Mouse (Mus musculus): ENCODE data around the gene Prkca. TPM values are rescaled to one million over a fixed set of nuclear protein-coding genes. Genes with fewer than 3 reads are reported as not detected.

The Prkca gene
- total and polyA plus RNA-seq, 3 experiments: 15.3 to 30.9 (median 19.9) TPM

DNA sequence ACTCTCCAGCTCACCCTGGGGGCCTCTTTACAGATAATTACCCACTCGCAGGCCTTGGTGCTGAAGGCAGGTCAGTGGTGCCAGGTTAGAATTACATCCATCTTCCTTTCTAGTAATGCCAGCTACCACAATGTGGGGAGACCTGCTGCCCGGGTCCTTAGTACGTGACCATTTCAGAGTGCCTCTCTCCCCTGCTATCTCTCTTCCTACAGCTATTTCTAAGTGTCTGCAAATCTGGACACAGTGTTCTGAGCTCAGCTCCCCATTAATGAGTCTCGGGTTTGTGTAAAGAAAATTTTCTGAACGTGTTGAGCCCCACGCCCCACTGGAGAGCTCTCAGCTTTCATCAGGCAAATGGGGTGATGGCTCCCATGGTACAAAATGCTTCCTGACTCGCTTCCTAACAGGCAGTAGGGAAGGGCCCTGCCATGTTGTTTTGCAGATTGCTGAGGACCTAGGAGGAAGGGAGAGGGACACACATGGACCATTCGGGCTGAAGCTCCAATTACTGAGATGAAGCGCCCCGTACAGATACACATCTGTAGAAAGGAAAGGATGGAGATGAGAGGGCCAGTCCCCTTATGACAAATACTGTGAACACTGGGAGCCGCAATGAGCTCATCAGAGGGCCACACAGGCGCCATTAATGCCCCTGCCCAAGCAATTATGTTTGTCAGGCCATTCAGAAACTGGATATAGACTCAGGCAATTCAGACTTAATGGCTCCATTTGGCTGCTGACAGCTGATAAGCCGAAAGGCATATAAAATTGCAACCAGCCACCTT, 386.0 kb downstream of the Prkca start:
- Histone ChIP-seq H3K9me3 (replicated peaks; ENCODE audit: insufficient read depth, low read length) (no peaks in the 10 kb centered on the region), H3K79me2 (ENCODE audit: control insufficient read depth, insufficient read depth, low read length, poor library complexity) (no peaks in the 10 kb centered on the region), H3K4me3 (ENCODE audit: control insufficient read depth in 1 of 2, insufficient read depth in 1 of 2, low read depth in 2 of 2, low read length in 2 of 2) (no peak overlapping the region), H3K27me3 (ENCODE audit: control insufficient read depth in 1 of 2, insufficient read depth in 2 of 2, low read length in 2 of 2) (no peaks in the 10 kb centered on the region), H3K27ac (ENCODE audit: control insufficient read depth, low read depth, low read length) (no peak overlapping the region), H3K9ac (ENCODE audit: control insufficient read depth, low read depth, low read length, poor library complexity, severe bottlenecking) (no peak overlapping the region), H3K4me1 (ENCODE audit: control insufficient read depth in 1 of 2, insufficient read depth in 2 of 2, low read length in 2 of 2) (peaks cover 0 to 5% of the 10 kb centered on the region in 2 experiments; a peak in 1 of 4 replicates), H3K36me3 (ENCODE audit: control insufficient read depth in 1 of 2, insufficient read depth in 2 of 2, low read length in 2 of 2) (no peaks in the 10 kb centered on the region; a peak in 1 of 4 replicates)
- TF ChIP-seq ELF1 (IDR thresholded peaks at IDR 0.05; ENCODE audit: low read depth, low read length): no peak
- TF ChIP-seq POLR2AphosphoS5 (IDR thresholded peaks at IDR 0.05; ENCODE audit: borderline replicate concordance, low read depth, low read length): no peak
- no peak for TF ChIP-seq NRF1 (IDR thresholded peaks at IDR 0.05; ENCODE audit: insufficient read depth, low read depth, low read length, poor library complexity, severe bottlenecking)
- no peak for TF ChIP-seq HCFC1 (IDR thresholded peaks at IDR 0.05; ENCODE audit: low read depth, low read length)
- TF ChIP-seq SMC3 (IDR thresholded peaks at IDR 0.05; ENCODE audit: low read depth, low read length): no peak
- no peak for TF ChIP-seq EP300 (IDR thresholded peaks at IDR 0.05; ENCODE audit: low read depth in 1 of 2, low read length in 2 of 2)
- no peak for TF ChIP-seq GABPA (IDR thresholded peaks at IDR 0.05; ENCODE audit: low read depth, low read length)
- no peak for DNase-seq (ENCODE audit: low read depth, low spot score)

DNA sequence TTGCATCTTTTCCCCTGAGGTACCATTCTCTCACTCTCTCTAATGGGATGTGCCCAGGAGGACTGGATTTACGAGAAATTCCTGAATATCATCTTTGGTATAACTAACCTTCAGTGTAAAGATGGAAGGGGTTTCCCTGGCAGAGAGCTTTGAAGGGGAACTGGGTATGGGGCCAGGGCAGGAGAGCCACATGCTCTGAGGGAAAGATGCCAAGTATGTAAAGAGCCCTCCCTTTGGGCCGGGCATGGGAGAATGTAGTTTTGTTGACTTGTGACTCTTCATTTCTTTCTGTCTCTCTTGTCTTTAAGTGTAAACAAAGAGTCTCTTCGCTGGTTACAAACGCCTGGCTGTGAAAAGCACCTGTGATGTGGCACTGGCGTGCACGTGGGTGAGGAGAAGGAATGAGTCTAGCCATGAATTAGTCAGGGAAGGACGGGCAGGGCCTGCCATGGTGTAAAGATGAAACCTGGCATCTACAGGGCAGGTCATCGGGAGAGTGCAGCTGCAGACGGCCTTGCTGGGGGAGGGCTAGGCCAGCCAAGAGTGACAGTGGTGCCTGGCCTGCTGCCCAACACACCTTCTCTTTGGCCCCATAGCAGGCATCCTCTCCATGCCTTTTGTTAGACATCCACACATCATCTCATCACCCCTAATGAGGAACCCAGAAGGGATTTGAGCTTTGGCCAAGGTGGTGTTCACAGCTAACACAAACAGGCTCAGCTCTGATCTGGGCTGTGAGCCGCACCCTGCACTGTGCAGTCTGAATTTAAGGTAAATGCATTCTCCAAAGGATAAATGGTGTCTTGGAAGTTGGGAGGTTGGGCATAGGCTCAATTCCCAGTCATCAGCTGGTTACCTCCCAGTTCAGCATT, 388.3 kb downstream of the Prkca start:
- Histone ChIP-seq H3K4me1 (ENCODE audit: control insufficient read depth in 1 of 2, insufficient read depth in 2 of 2, low read length in 2 of 2) (peaks cover 0 to 5% of the 10 kb centered on the region in 2 experiments; a peak in 1 of 4 replicates), H3K9me3 (replicated peaks; ENCODE audit: insufficient read depth, low read length) (no peaks in the 10 kb centered on the region), H3K4me3 (ENCODE audit: control insufficient read depth in 1 of 2, insufficient read depth in 1 of 2, low read depth in 2 of 2, low read length in 2 of 2) (no peak overlapping the region), H3K36me3 (ENCODE audit: control insufficient read depth in 1 of 2, insufficient read depth in 2 of 2, low read length in 2 of 2) (no peaks in the 10 kb centered on the region; a peak in 1 of 4 replicates), H3K27me3 (ENCODE audit: control insufficient read depth in 1 of 2, insufficient read depth in 2 of 2, low read length in 2 of 2) (no peaks in the 10 kb centered on the region), H3K27ac (ENCODE audit: control insufficient read depth, low read depth, low read length) (no peak overlapping the region), H3K9ac (ENCODE audit: control insufficient read depth, low read depth, low read length, poor library complexity, severe bottlenecking) (no peak overlapping the region), H3K79me2 (ENCODE audit: control insufficient read depth, insufficient read depth, low read length, poor library complexity) (no peaks in the 10 kb centered on the region)
- TF ChIP-seq CTCF (IDR thresholded peaks at IDR 0.05 in 2 of 3, conservative IDR thresholded peaks at IDR 0.05 in 1 of 3; ENCODE audit: control insufficient read depth in 1 of 3, insufficient read depth in 1 of 3, low read depth in 2 of 3, low read length in 3 of 3, poor library complexity in 1 of 3, severe bottlenecking in 1 of 3) (no peak), ZNF384 (IDR thresholded peaks at IDR 0.05; ENCODE audit: low read depth, low read length) (no peak), POLR2AphosphoS2 (IDR thresholded peaks at IDR 0.05; ENCODE audit: low read length) (no peak), NRF1 (IDR thresholded peaks at IDR 0.05; ENCODE audit: insufficient read depth, low read depth, low read length, poor library complexity, severe bottlenecking) (no peak), SMC3 (IDR thresholded peaks at IDR 0.05; ENCODE audit: low read depth, low read length) (no peak), MYB (IDR thresholded peaks at IDR 0.05; ENCODE audit: low read depth, low read length) (no peak)
- no peak for DNase-seq (ENCODE audit: low read depth, low spot score)

Data from MEL (cell line).